Mouse (Mus musculus): Measurements from ENCODE around the gene Cxcl17. TPM values are rescaled to one million over a fixed set of nuclear protein-coding genes. Genes with fewer than 3 reads are reported as not detected.

Gene Cxcl17
- polyA plus RNA-seq, 1 experiment from 2014 or later = 0.80 TPM

DNA sequence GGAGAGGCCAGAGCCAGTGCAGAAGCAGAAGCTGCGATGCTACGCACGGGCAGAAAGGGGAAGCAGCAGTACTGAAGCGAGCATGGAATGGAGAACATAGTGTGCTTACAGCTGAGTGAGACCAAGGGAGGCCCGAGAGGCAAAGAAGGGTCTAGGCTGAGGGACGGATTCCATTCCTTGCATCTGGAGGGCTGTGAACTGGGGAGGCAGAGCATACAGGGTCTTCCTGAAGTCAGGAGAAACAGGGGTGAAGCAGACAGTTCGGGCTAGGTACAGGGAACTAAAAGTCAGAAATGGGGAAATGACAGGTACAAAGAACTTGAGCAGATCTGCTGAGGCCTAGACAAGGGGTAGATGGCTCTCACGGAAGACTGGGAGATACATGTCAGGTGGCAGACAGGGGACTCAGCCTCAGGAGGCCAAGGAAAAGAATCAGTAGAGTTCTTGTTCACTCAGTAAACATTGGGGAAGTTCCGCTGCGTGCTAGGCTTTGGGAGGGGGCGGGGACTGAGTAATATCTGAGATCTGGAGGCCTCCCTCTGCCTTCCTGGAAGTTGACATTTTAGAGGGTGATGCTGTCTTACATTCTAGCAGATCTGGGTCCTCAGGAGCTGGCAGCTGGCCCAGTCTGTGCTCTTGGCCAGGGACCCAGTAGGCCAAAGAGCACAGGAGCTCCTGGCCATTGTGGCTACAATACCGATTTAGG is 26.7 kb downstream of the Cxcl17 start:
- no peak for ATAC-seq (ENCODE audit: low FRiP score)

GRCm38 (mm10) chr7:25385259-25385658 is 27.4 kb downstream of the Cxcl17 start:
- no peak overlapping the region for H3K4me2 ChIP-seq (replicated peaks)
- H3K4me1 ChIP-seq (replicated peaks; ENCODE audit: control insufficient read depth, insufficient read depth, low read length) = peaks cover 5% of the 10 kb centered on the region; the same call in 1 of the 2 replicates
- no peak overlapping the region for H3K4me3 ChIP-seq (replicated peaks; ENCODE audit: low read length)
- DNase-seq (ENCODE audit: low spot score) = no peak
- no peak overlapping the region for H3K9ac ChIP-seq
- peaks cover 5% of the 10 kb centered on the region; the same call in 1 of the 2 replicates for H3K27me3 ChIP-seq (ENCODE audit: control insufficient read depth, insufficient read depth, low read length)
- no peak overlapping the region for H3K27ac ChIP-seq
- 95% methylated on average over 12 of the region's 12 CpGs for WGBS
- ATAC-seq (ENCODE audit: low FRiP score) = no peak
- no peaks in the 10 kb centered on the region for H3K9me3 ChIP-seq (ENCODE audit: control insufficient read depth, low read length)
- peaks cover 79% of the 10 kb centered on the region for H3K36me3 ChIP-seq (replicated peaks; ENCODE audit: control insufficient read depth, insufficient read depth)

More for the DNA sequence above, 26.7 kb downstream of the Cxcl17 start:
- H3K9ac ChIP-seq = no peak overlapping the region
- peaks cover 5% of the 10 kb centered on the region; the same call in 1 of the 2 replicates for H3K4me1 ChIP-seq (replicated peaks; ENCODE audit: control insufficient read depth, insufficient read depth, low read length)
- H3K4me2 ChIP-seq (replicated peaks) = no peak overlapping the region
- H3K36me3 ChIP-seq (replicated peaks; ENCODE audit: control insufficient read depth, insufficient read depth) = peaks cover 72% of the 10 kb centered on the region
- DNase-seq (ENCODE audit: low spot score) = peak; percentile 57
- H3K9me3 ChIP-seq (ENCODE audit: control insufficient read depth, low read length) = no peaks in the 10 kb centered on the region
- peak overlapping the region; percentile 69 for H3K27ac ChIP-seq
- 79% methylated on average over 12 of the region's 12 CpGs for WGBS
- H3K27me3 ChIP-seq (ENCODE audit: control insufficient read depth, insufficient read depth, low read length) = no peaks in the 10 kb centered on the region
- no peak overlapping the region for H3K4me3 ChIP-seq (replicated peaks; ENCODE audit: low read length)

DNA sequence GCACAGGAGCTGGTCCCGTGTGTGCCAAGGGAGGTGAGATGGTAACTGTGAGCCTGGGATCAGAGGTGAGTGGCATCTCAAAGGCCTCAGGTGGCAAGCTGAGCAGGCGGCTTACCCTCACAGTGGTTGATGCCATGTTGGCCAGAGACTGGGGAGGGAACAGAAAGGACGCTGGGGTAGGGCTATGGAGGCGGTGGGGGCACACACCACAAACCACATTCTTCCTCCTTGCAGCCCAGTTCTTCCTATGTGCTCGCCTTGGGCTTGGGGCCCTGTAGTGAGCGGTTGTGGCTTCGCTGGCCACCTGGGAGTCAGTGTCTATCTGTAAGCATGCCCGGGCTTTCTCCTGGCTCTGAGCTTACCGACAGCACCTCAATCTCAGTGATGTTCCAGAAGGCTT is 27.9 kb downstream of the Cxcl17 start:
- H3K4me1 ChIP-seq (replicated peaks; ENCODE audit: control insufficient read depth, insufficient read depth, low read length) = peaks cover 5% of the 10 kb centered on the region; the same call in 1 of the 2 replicates
- no peaks in the 10 kb centered on the region for H3K9me3 ChIP-seq (ENCODE audit: control insufficient read depth, low read length)
- H3K4me2 ChIP-seq (replicated peaks) = no peak overlapping the region
- no peak overlapping the region for H3K9ac ChIP-seq
- peaks cover 5% of the 10 kb centered on the region; the same call in 1 of the 2 replicates for H3K27me3 ChIP-seq (ENCODE audit: control insufficient read depth, insufficient read depth, low read length)
- no peak overlapping the region for H3K27ac ChIP-seq
- H3K36me3 ChIP-seq (replicated peaks; ENCODE audit: control insufficient read depth, insufficient read depth) = peaks cover 80% of the 10 kb centered on the region
- 93% methylated on average over 9 of the region's 9 CpGs for WGBS
- no peak for DNase-seq (ENCODE audit: low spot score)
- H3K4me3 ChIP-seq (replicated peaks; ENCODE audit: low read length) = no peak overlapping the region
- ATAC-seq (ENCODE audit: low FRiP score) = no peak

DNA sequence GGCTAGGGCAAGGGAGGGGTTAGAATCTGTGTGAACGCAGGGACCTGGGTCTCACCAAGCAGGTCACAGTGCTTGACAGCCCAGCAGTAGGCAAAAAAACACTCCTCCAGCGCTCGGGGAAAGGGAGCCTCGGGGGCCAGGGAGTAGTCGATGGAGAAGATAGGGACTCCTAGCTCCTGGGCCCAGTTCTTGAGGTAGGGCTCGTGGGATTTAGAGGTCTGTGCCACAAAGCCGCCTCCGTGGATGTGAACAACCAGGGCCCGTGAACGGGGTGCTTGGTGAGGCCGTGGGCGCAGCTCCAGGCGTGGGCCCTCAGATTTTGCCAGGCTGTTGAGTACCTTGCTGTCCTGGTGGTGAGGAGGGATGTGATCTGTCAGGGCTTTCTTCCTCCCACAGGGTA is 28.4 kb downstream of the Cxcl17 start:
- no peaks in the 10 kb centered on the region for H3K9me3 ChIP-seq (ENCODE audit: control insufficient read depth, low read length)
- ATAC-seq (ENCODE audit: low FRiP score) (no peak), DNase-seq (ENCODE audit: low spot score) (no peak)
- no peak overlapping the region for H3K4me2 ChIP-seq (replicated peaks)
- H3K4me3 ChIP-seq (replicated peaks; ENCODE audit: low read length) = no peak overlapping the region
- no peak overlapping the region for H3K27ac ChIP-seq
- WGBS = 92% methylated on average over 13 of the region's 13 CpGs
- no peak overlapping the region for H3K9ac ChIP-seq
- peaks cover 6% of the 10 kb centered on the region; the same call in 1 of the 2 replicates for H3K4me1 ChIP-seq (replicated peaks; ENCODE audit: control insufficient read depth, insufficient read depth, low read length)
- peaks cover 80% of the 10 kb centered on the region for H3K36me3 ChIP-seq (replicated peaks; ENCODE audit: control insufficient read depth, insufficient read depth)
- peaks cover 5% of the 10 kb centered on the region; the same call in 1 of the 2 replicates for H3K27me3 ChIP-seq (ENCODE audit: control insufficient read depth, insufficient read depth, low read length)

DNA sequence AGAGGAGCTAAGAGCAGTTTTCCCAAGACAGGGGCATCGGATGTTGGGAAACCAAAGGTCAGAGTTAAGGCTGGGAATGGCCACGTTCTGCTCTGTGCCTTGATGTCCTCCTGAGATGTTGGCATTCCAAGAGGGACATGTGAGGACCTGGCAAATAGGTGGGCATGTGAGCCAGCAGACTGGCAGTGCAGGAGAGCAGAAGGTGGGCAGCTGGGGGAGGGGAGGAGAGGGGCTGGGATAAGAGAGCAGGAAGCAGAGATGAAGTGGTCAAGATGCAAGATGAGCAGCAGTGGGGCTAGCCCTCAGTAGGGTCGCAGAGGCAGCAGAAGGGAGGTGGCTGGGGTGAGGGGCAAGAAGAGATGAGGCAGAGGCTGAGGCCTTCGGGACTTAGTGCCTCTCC is 28.8 kb downstream of the Cxcl17 start:
- peaks cover 5% of the 10 kb centered on the region; the same call in 1 of the 2 replicates for H3K27me3 ChIP-seq (ENCODE audit: control insufficient read depth, insufficient read depth, low read length)

DNA sequence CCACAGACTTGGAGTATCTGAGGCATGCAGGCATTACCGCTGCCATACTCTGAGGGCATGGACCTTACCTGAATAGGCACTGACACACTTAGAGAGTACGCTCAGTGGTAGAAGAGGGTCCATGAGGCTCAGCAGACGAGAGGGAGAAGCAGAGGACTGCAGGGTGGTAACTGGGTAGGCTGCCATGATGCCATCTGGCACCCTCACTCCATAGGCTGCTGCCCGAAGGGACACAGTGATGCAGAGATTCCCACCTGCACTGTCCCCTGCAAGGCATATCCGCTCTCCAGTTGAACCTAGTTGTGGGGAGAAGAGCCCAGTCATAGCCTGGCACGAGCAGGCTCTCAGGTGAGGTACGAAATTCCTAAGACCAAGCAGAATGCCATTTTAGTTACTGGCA is 29.3 kb downstream of the Cxcl17 start:
- Histone ChIP-seq H3K27ac (no peak overlapping the region), H3K36me3 (replicated peaks; ENCODE audit: control insufficient read depth, insufficient read depth) (peaks cover 79% of the 10 kb centered on the region), H3K4me1 (replicated peaks; ENCODE audit: control insufficient read depth, insufficient read depth, low read length) (peaks cover 8% of the 10 kb centered on the region; the same call in 1 of the 2 replicates), H3K4me3 (replicated peaks; ENCODE audit: low read length) (no peak overlapping the region), H3K4me2 (replicated peaks) (no peak overlapping the region), H3K27me3 (ENCODE audit: control insufficient read depth, insufficient read depth, low read length) (peaks cover 5% of the 10 kb centered on the region; the same call in 1 of the 2 replicates), H3K9me3 (ENCODE audit: control insufficient read depth, low read length) (no peaks in the 10 kb centered on the region), H3K9ac (no peak overlapping the region)
- 91% methylated on average over 7 of the region's 7 CpGs for WGBS
- DNase-seq (ENCODE audit: low spot score) = no peak
- ATAC-seq (ENCODE audit: low FRiP score) = no peak

More for the DNA sequence above, 28.8 kb downstream of the Cxcl17 start:
- H3K4me3 ChIP-seq (replicated peaks; ENCODE audit: low read length) = no peak overlapping the region
- DNase-seq (ENCODE audit: low spot score) = no peak
- H3K9me3 ChIP-seq (ENCODE audit: control insufficient read depth, low read length) = no peaks in the 10 kb centered on the region
- 91% methylated on average over 4 of the region's 4 CpGs for WGBS
- H3K36me3 ChIP-seq (replicated peaks; ENCODE audit: control insufficient read depth, insufficient read depth) = peaks cover 80% of the 10 kb centered on the region
- H3K27ac ChIP-seq = no peak overlapping the region
- H3K9ac ChIP-seq = no peak overlapping the region
- ATAC-seq (ENCODE audit: low FRiP score) = no peak
- peaks cover 8% of the 10 kb centered on the region; the same call in 1 of the 2 replicates for H3K4me1 ChIP-seq (replicated peaks; ENCODE audit: control insufficient read depth, insufficient read depth, low read length)
- H3K4me2 ChIP-seq (replicated peaks) = no peak overlapping the region

DNA sequence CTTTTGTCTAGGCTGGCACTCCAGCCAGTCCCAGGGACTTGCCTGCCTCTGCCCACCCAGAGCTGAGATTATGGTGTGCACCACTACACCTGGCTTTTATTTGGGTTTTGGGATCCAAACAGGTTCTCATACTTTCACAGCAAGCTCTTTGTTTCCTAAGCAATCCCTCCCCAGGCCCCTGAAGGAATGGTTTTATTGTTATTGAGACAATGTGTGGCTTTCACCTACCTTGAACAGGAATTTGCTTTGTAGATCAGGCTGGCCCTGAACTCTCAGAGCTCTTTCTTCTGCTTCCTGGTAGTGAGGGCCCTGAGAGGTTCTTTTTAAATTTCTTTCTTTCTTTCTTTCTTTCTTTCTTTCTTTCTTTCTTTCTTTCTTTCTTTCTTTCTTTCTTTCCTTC is 30.1 kb downstream of the Cxcl17 start:
- Histone ChIP-seq H3K4me1 (replicated peaks; ENCODE audit: control insufficient read depth, insufficient read depth, low read length) (peaks cover 9% of the 10 kb centered on the region; the same call in 1 of the 2 replicates), H3K9ac (no peak overlapping the region), H3K4me2 (replicated peaks) (no peak overlapping the region), H3K27ac (no peak overlapping the region), H3K4me3 (replicated peaks; ENCODE audit: low read length) (no peak overlapping the region), H3K9me3 (ENCODE audit: control insufficient read depth, low read length) (no peaks in the 10 kb centered on the region), H3K27me3 (ENCODE audit: control insufficient read depth, insufficient read depth, low read length) (peaks cover 5% of the 10 kb centered on the region; the same call in 1 of the 2 replicates), H3K36me3 (replicated peaks; ENCODE audit: control insufficient read depth, insufficient read depth) (peaks cover 72% of the 10 kb centered on the region)
- DNase-seq (ENCODE audit: low spot score) = no peak
- ATAC-seq (ENCODE audit: low FRiP score) = no peak

DNA sequence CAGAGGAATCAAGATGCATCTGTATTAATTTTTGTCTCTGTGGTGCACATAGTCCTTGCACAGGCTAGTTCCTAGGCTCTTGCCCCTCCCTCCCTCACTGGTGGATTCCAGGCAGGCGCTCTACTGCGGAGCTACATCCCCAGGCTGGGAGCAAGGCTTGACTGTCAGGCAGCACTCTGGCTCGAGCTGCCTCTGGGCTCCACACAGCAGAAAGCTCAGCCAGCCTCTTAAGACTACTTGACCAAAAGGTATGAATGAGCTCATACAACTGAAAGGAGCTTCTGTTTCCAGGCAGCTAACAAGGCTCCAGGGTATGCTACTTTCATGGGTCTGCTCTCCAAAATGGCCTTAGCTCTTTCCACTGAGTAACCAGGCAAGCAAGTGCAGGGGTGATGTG is 31.4 kb downstream of the Cxcl17 start:
- H3K9ac ChIP-seq = no peak overlapping the region
- peaks cover 5% of the 10 kb centered on the region; the same call in 1 of the 2 replicates for H3K27me3 ChIP-seq (ENCODE audit: control insufficient read depth, insufficient read depth, low read length)
- H3K4me1 ChIP-seq (replicated peaks; ENCODE audit: control insufficient read depth, insufficient read depth, low read length) = peaks cover 16% of the 10 kb centered on the region; the same call in 1 of the 2 replicates
- no peak overlapping the region for H3K4me2 ChIP-seq (replicated peaks)
- no peak overlapping the region for H3K4me3 ChIP-seq (replicated peaks; ENCODE audit: low read length)
- ATAC-seq (ENCODE audit: low FRiP score) (no peak), DNase-seq (ENCODE audit: low spot score) (no peak)
- WGBS = 33% methylated on average over 3 of the region's 3 CpGs
- peaks cover 60% of the 10 kb centered on the region for H3K36me3 ChIP-seq (replicated peaks; ENCODE audit: control insufficient read depth, insufficient read depth)
- H3K27ac ChIP-seq = no peak overlapping the region
- H3K9me3 ChIP-seq (ENCODE audit: control insufficient read depth, low read length) = no peaks in the 10 kb centered on the region

DNA sequence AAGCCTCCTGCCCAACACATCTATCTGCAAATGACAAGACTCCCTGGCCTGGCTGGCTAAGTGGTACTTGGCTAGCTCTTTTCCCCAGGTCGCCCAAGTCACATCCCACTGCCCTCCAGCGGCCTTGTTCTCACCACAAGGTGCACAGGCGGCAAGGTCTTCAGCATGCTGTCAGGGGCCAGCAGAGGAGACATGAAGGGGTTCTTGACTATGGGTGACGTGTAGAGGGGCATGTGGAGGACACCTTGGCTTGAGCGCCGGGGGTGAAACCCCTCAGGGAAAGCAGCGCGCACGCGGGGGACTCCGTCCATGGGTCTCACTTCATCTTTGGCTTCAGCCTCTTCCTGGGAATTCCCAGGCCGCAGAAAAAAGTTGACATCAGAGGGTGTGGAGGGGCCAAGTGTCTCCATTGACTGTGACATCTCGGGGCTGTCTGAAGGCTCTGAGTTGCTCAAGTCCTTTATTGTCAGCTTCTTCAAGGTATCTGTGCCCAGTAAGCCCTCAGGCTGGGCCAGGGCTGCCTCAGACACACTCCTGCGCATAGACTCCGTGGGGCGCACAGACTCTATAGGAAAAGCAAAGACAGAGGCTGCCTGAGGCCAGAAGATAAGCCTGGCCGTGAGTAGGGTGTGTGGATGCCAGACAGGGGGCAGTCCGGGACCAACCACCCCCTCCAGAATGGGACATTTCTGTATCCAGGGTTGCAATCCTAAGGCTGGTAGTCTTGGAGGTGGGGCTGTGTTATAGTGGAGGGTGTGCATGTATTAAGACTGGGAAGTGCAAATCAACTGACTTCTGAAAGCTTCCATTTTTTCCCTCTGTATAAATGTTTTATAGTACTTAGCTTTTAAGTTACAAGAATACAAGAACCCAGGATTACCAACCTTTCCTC is 32.0 kb downstream of the Cxcl17 start:
- Histone ChIP-seq H3K9me3 (ENCODE audit: control insufficient read depth, low read length) (no peaks in the 10 kb centered on the region), H3K36me3 (replicated peaks; ENCODE audit: control insufficient read depth, insufficient read depth) (peaks cover 53% of the 10 kb centered on the region), H3K9ac (no peak overlapping the region), H3K27me3 (ENCODE audit: control insufficient read depth, insufficient read depth, low read length) (peaks cover 5% of the 10 kb centered on the region; the same call in 1 of the 2 replicates), H3K4me2 (replicated peaks) (peak overlapping the region; percentile 52; the same call in 1 of the 2 replicates), H3K27ac (no peak overlapping the region), H3K4me1 (replicated peaks; ENCODE audit: control insufficient read depth, insufficient read depth, low read length) (peaks cover 13% of the 10 kb centered on the region; the same call in 1 of the 2 replicates), H3K4me3 (replicated peaks; ENCODE audit: low read length) (no peak overlapping the region)
- 65% methylated on average over 18 of the region's 18 CpGs for WGBS
- ATAC-seq (ENCODE audit: low FRiP score) (0 out of 2 replicates have a peak, but pooled peaks have one; percentile 1), DNase-seq (ENCODE audit: low spot score) (no peak)

Measured in hindbrain, embryonic 14.5 days (tissue).